Mouse (Mus musculus): ENCODE measurements around the gene Trim13.

DNA sequence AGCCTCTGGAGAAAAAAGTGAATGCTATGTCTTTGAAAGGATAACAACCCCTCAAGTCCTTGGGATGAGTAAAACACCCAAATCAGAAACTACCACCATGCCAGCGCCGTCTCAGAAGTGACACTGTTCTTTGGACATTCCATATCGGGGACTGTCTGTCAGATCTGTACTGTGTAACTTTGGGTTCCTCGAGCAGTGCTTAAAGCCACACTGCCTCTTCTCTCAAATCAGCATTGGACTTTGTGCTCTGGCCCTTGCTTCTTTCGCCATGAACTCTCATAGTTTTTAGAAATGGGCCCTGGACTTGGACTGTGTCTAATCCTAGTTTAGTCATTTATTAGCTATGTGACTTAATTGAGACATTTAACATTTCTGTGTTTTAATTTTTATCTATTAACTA, 13.7 kb downstream of the Trim13 start:
- no peak for TF ChIP-seq CTCF (IDR thresholded peaks at IDR 0.05; ENCODE audit: borderline replicate concordance, extremely low read depth, insufficient read depth, insufficient read length)
- TF ChIP-seq POLR2A (IDR thresholded peaks at IDR 0.05; ENCODE audit: borderline replicate concordance, extremely low read depth, insufficient read depth, insufficient read length, poor library complexity, severe bottlenecking) = no peak
